Mouse (Mus musculus) liver, embryonic 16.5 days (tissue): ENCODE measurements at regions not wholly inside any gene's neighbourhood (a gene's known extent, or its start where the extent isn't known, plus 50 kb on each side); places are given as distances from the start of the nearest gene placed in this dataset.

Source experiments
- ATAC-seq: fragments of 200-750 bp; cut with Nextera tagmentation; 2 replicates; pipeline ENCODE4 v1.8.0; 2017; ENCODE audit warnings: low read depth, mild to moderate bottlenecking, moderate number of reproducible peaks, moderate library complexity
- H3K27ac ChIP-seq: fragments of 300-500 bp; sonication (generic); 2 replicates; pipeline ENCODE4 v1.5.1; 2014; ENCODE audit warnings: mild to moderate bottlenecking, low read length
- H3K27me3 ChIP-seq: fragments of 300-500 bp; sonication (generic); 2 replicates; pipeline ENCODE4 v1.6.1; 2014; ENCODE audit warnings: low read depth, low read length, mixed read lengths; ENCODE audit not compliant: control insufficient read depth, insufficient read depth
- H3K36me3 ChIP-seq: fragments of 300-500 bp; sonication (generic); 2 replicates; pipeline ENCODE4 v1.6.1; 2014; ENCODE audit warnings: mild to moderate bottlenecking; ENCODE audit not compliant: control insufficient read depth, insufficient read depth
- H3K4me1 ChIP-seq: fragments of 300-500 bp; sonication (generic); 2 replicates; pipeline ENCODE4 v1.6.1; 2014; ENCODE audit warnings: low read depth, low read length, mixed read lengths; ENCODE audit not compliant: control insufficient read depth
- H3K4me2 ChIP-seq: fragments of 300-500 bp; sonication (generic); 2 replicates; pipeline ENCODE4 v1.6.1; 2014; ENCODE audit warnings: low read depth, low read length, mixed read lengths
- H3K4me3 ChIP-seq: fragments of 300-500 bp; sonication (generic); 2 replicates; pipeline ENCODE4 v1.5.1; 2014; ENCODE audit warnings: low read depth, mild to moderate bottlenecking, low read length
- H3K9ac ChIP-seq: fragments of 300-500 bp; sonication (generic); 2 replicates; pipeline ENCODE4 v1.6.1; 2014; ENCODE audit warnings: low read depth, low read length
- H3K9me3 ChIP-seq: fragments of 300-500 bp; sonication (generic); replicated peaks from 2 replicates; pipeline ENCODE4 v1.6.1; 2016; ENCODE audit warnings: low read length; ENCODE audit not compliant: control insufficient read depth
- WGBS: fragments of 180-500 bp; shearing (Covaris S2); extraction: QIAGEN DNeasy Blood & Tissue Kit; methylation state at CpG from one replicate; pipeline ENCODE4 v1.1.7; 2014; ENCODE audit not compliant: insufficient replicate concordance; 5-methylcytosine and 5-hydroxymethylcytosine counted together

DNA sequence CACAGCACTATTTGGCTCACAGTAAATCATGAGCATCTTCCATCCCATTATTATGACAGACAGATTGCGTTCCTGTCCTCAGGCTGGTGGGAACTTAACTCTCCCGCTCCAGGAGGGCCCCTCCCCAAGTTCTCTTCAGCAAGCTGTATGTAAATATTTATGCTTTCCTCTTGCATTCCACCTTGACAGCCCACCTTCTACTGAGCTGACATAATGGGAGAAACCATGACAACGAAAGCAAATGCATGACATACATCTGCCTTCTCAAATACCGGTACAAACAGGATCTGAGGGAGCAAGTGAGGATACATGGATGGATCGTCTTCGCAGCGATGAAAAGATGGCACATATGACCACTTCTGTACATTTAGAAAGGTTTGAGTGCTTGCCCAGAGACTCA, 125.4 kb upstream of the Nr4a3 start:
- no peak for ATAC-seq
- WGBS = 62% methylated on average over 7 of the region's 7 CpGs
- no peak overlapping the region for H3K9ac ChIP-seq
- H3K4me1 ChIP-seq = no peaks in the 10 kb centered on the region
- no peak overlapping the region for H3K27ac ChIP-seq
- H3K36me3 ChIP-seq = no peaks in the 10 kb centered on the region
- H3K4me2 ChIP-seq = no peak overlapping the region
- no peak overlapping the region for H3K4me3 ChIP-seq
- H3K27me3 ChIP-seq = no peaks in the 10 kb centered on the region
- no peaks in the 10 kb centered on the region for H3K9me3 ChIP-seq

GRCm38 (mm10) chr4:47931464-47931863, 113.5 kb upstream of the Nr4a3 start:
- no peak for ATAC-seq
- 55% methylated on average over 2 of the region's 2 CpGs for WGBS

GRCm38 (mm10) chr4:47933526-47933925, 111.4 kb upstream of the Nr4a3 start:
- Histone ChIP-seq H3K4me1 (no peaks in the 10 kb centered on the region), H3K36me3 (no peaks in the 10 kb centered on the region), H3K27ac (no peak overlapping the region), H3K4me2 (no peak overlapping the region), H3K9me3 (no peaks in the 10 kb centered on the region), H3K4me3 (no peak overlapping the region), H3K9ac (no peak overlapping the region), H3K27me3 (no peaks in the 10 kb centered on the region)
- no peak for ATAC-seq
- 64% methylated on average over 1 of the region's 1 CpGs for WGBS

More at GRCm38 (mm10) chr4:47931464-47931863, 113.5 kb upstream of the Nr4a3 start:
- H3K4me2 ChIP-seq = no peak overlapping the region
- no peak overlapping the region for H3K27ac ChIP-seq
- no peaks in the 10 kb centered on the region for H3K4me1 ChIP-seq
- no peaks in the 10 kb centered on the region for H3K9me3 ChIP-seq
- H3K4me3 ChIP-seq = no peak overlapping the region
- H3K27me3 ChIP-seq = no peaks in the 10 kb centered on the region
- H3K36me3 ChIP-seq = no peaks in the 10 kb centered on the region
- no peak overlapping the region for H3K9ac ChIP-seq

DNA sequence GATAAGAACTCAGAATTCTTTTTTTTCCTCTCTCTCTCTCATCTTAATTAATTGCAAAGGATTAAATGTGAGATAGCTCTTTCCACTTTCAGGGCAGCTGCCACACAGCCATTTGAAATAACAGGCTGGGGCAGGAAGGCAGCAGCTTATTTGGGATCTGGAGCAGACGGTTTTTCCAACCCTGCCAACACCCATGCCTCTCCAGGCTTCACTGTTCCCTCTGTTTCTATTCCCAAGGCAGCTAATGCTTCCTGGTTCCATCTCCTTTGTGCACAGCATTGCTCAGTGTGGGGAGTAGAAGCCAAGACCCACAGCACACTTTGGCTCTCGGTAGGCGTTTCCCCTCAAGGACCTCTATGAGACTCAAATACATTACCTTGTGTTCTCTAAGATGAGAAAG, 109.4 kb upstream of the Nr4a3 start:
- H3K4me2 ChIP-seq = no peak overlapping the region
- H3K36me3 ChIP-seq = no peaks in the 10 kb centered on the region
- H3K4me1 ChIP-seq = no peaks in the 10 kb centered on the region
- H3K27me3 ChIP-seq = no peaks in the 10 kb centered on the region
- 67% methylated on average over 3 of the region's 3 CpGs for WGBS
- no peak overlapping the region for H3K27ac ChIP-seq
- no peak overlapping the region for H3K4me3 ChIP-seq
- H3K9me3 ChIP-seq = no peaks in the 10 kb centered on the region
- H3K9ac ChIP-seq = no peak overlapping the region
- ATAC-seq = no peak

DNA sequence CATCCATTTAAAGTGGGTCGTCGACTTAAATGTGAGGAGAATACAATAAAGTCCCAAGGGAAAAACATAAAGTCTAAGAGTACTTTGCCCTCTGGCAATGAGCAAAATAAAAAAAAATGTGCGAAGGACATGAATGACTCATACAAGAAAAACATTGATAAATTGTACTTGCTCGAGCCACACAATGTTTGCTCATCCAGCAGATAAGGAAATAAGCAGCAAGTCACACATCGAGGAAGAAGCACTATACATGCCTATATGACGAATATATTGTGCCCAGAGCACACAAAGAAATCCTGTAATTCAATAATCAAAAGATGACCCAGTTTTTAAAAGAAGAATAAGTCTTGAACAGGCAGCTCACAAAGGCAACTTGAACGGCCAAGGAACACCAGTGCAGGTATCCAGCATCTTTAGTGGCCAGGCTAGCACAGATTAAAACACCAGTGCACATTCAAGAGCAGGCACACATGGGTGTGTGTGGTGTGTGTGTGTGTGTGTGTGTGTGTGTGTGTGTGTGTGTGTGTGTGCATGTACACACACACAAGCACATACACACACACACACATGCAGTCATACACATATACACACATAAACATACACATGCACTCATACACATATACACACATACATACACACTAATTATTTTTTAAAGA, 108.4 kb upstream of the Nr4a3 start:
- Histone ChIP-seq H3K36me3 (no peaks in the 10 kb centered on the region), H3K4me2 (no peak overlapping the region), H3K4me3 (no peak overlapping the region), H3K27ac (no peak overlapping the region), H3K9ac (no peak overlapping the region), H3K27me3 (no peaks in the 10 kb centered on the region), H3K9me3 (no peaks in the 10 kb centered on the region), H3K4me1 (no peaks in the 10 kb centered on the region)
- WGBS = 56% methylated on average over 7 of the region's 7 CpGs
- ATAC-seq = no peak

DNA sequence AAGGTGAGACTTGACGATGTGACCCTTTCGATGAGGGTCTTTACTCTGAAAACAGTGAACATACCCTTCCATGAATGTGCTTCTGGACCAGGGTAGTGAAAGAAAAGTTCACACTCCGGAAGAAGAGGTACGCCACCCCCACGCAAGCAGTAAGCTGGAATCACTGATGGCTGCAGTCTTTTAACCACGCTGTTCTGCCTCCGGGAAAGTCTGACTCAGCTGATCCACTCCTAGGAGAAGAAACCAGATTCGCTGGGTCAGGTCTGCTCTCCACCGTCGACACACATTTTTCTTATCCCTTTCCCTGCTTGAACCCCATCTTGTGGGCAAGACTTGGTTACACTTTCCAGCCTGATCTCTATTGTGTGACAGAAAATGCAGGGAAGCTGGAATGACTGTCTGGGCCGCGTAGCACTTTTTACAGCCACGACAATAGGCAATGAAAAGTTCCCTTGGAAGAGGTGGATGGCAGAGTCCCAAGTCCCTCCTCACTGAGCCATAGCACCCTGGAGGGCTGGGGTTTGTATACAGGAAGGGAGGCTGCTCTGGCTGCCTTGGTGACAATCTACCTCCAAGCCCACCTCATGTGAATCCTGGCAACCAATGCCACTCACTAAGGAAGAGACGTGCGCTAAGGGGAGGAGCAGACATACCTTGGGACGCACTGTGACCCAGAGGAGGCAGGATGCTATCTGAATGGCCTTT, 96.9 kb upstream of the Nr4a3 start:
- Histone ChIP-seq H3K27ac (no peak overlapping the region), H3K9ac (no peak overlapping the region), H3K36me3 (no peaks in the 10 kb centered on the region), H3K27me3 (no peaks in the 10 kb centered on the region), H3K4me3 (no peak overlapping the region), H3K9me3 (no peaks in the 10 kb centered on the region), H3K4me2 (no peak overlapping the region), H3K4me1 (no peaks in the 10 kb centered on the region)
- ATAC-seq = no peak
- 60% methylated on average over 16 of the region's 16 CpGs for WGBS

DNA sequence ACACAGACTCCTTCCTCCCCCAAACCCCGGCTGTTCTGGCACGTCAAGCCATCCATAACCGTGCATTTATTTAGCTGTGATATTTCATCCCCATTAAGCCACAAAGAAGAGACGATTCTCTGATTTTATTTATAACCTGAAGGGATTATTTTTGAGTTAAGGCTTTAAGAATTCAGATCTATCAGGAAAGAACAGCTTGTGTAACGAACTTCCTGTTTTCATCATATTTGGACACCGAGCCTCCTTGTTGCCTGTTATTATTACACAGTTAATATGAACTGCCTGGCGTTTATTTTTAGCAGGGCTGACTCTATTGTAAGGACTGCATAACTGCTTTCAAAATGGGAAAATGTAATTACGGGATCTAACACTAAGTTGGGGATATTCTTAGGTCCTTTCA, 96.2 kb upstream of the Nr4a3 start:
- no peaks in the 10 kb centered on the region for H3K9me3 ChIP-seq
- ATAC-seq = no peak
- H3K36me3 ChIP-seq = no peaks in the 10 kb centered on the region
- no peaks in the 10 kb centered on the region for H3K27me3 ChIP-seq
- H3K4me3 ChIP-seq = no peak overlapping the region
- WGBS = 15% methylated on average over 8 of the region's 8 CpGs
- no peak overlapping the region for H3K9ac ChIP-seq
- H3K27ac ChIP-seq = no peak overlapping the region
- no peak overlapping the region for H3K4me2 ChIP-seq
- H3K4me1 ChIP-seq = no peaks in the 10 kb centered on the region

- Histone ChIP-seq H3K36me3 (no peaks in the 10 kb centered on the region), H3K4me1 (no peaks in the 10 kb centered on the region), H3K27me3 (no peaks in the 10 kb centered on the region), H3K4me2 (no peak overlapping the region), H3K9me3 (no peaks in the 10 kb centered on the region), H3K4me3 (no peak overlapping the region), H3K27ac (no peak overlapping the region), H3K9ac (no peak overlapping the region)
- ATAC-seq = no peak
- WGBS = 65% methylated on average over 15 of the region's 15 CpGs
Observed at GRCm38 (mm10) chr4:47954576-47955305, 90.2 kb upstream of the Nr4a3 start.

DNA sequence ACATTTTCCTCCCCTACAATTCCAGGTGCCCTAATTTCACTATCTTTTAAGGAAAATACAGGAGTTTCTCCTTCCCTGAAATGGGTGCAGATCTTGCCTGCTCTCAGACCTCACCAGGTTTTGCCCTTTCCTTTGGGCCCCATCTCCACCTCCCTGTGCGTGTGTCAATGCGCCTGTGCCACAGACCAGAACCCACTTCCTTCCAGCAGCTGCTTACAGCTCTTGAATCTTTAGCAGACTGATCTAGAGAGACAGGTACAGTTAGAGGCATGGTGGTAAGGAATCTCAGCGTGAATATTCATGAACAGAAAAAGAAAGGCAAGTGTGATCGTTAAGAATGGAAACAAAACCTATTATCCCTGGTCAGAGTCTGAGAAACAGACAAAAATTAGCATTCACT, 80.3 kb upstream of the Nr4a3 start:
- H3K27ac ChIP-seq = no peak overlapping the region
- no peaks in the 10 kb centered on the region for H3K9me3 ChIP-seq
- no peak overlapping the region for H3K4me3 ChIP-seq
- ATAC-seq = no peak
- H3K27me3 ChIP-seq = no peaks in the 10 kb centered on the region
- no peak overlapping the region for H3K9ac ChIP-seq
- H3K4me2 ChIP-seq = no peak overlapping the region
- WGBS = 31% methylated on average over 4 of the region's 4 CpGs
- H3K36me3 ChIP-seq = no peaks in the 10 kb centered on the region
- H3K4me1 ChIP-seq = no peaks in the 10 kb centered on the region
